Mouse (Mus musculus) megakaryocyte, embryonic 14.5 days (primary cell): ENCODE measurements around the gene Arel1.

Experiments used
- FLI1 ChIP-seq: IDR thresholded peaks from 2 replicates; pipeline ENCODE4 v1.6.1; 2012; ENCODE audit warnings: low read length, inconsistent platforms, mixed read lengths
- GATA1 ChIP-seq: IDR thresholded peaks from 3 replicates; pipeline ENCODE4 v1.6.1; 2012; ENCODE audit warnings: mixed read lengths, low read length, inconsistent platforms, borderline replicate concordance

- TF ChIP-seq GATA1: no peak
- TF ChIP-seq FLI1: no peak
These were observed 28.4 kb upstream of the Arel1 start for GRCm38 (mm10) chr12:84999053-84999452.
